Mouse (Mus musculus) activated CD4-positive, CD25-positive, alpha-beta regulatory T cell (primary cell): ENCODE data around the gene Rassf6. TPM values are rescaled to one million over a fixed set of nuclear protein-coding genes. Genes with fewer than 3 reads are reported as not detected.

ENCODE experiments used
- polyA plus RNA-seq, 2 experiments: library from polyadenylated mRNA; unstranded; fragments of 100-300 nt; shearing (Covaris generic); gene quantifications; one replicate each; pipeline ENCODE4 v1.2.1; 2017

The Rassf6 gene
- polyA plus RNA-seq, result 1 to 10 TPM in 1 of 2 experiments, under 1 TPM in 1; 0.91 to 2.0 TPM

DNA sequence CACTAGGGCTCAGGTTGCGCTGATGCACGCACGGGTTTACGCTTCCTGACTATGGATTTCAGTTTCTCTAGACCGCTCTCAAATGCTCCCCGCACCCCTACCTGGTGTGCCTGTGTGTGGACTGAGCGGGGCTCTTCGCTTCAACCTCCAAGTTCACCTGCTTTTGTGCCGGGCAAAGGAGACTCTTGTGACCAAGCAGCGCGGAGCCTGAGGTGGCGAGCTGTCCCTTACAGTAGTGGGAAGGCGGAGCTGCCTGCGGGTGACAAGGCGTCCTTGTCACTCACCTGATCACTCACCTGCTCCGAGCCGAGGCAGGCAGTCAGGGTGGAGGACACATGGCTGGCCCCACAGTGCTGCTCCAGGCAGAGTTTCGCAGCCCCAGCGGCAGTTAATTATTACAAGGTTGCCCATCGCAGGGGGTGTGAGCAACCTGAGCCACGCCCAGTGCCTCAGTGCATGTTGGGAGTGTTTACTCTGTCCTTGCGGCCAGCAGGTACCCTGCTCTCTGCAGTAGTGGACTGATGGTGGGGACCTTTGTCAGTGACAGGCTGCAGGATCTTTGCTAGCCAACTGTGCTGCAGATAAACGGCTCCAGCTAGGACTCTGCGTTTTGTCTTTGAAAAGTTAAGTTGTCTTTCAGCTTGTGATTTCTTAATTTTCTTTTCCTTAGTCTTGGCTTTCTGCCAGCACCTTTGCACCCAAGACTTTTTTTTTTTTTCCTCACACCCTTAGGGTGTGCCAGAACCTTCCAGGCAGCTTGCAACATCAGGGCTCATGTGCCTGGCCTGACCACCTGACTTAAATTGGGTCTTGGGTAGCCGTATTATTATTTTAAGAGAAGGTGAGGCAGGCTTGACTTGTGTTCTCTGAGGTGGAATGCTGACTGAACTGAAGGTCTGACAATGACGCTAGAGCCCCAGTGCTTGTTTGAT, at the start of gene Rassf6:
Gene Rassf6 (minus strand): TSS at position 372 of the 932 bp plus-strand sequence.

DNA sequence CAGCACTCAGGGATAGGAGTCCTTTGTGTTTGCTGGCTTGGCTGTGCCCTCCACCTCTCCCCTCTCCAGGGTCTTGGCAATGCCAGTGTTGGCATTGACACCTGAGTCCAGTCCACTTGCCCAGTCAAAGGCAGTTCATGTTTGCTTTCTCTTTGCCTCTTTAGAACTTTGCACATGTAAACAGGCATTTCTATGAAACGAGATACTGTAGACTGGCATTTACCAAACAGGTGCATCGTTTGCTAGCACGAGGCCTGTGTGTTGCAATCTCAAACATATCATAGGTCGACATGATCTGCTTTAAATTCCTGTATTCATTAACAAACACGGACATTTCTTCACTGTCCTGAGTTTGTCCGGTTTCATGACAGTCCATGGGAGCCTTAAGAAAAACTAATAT, 79.7 kb downstream of the Rassf6 start, which contains the start of gene 5830473C10Rik:
Gene 5830473C10Rik (plus strand): TSS at position 365 of the 400 bp plus-strand sequence.

Other genes starting within 250 kb of the Rassf6 start
- not detected for gene Alb, start 179.8 kb downstream of the Rassf6 start, polyA plus RNA-seq
- 1 to 10 TPM; 3.7 to 5.1 TPM for gene Afp, start 149.9 kb downstream of the Rassf6 start, polyA plus RNA-seq
- gene Afm, start 121.7 kb downstream of the Rassf6 start, polyA plus RNA-seq, result 1 to 10 TPM in 1 of 2 experiments, under 1 TPM in 1; 0.29 to 1.5 TPM
- under 1 TPM in 1 of 2 experiments, not detected in 1; 0.07 TPM for gene 5830473C10Rik, start 79.5 kb downstream of the Rassf6 start, polyA plus RNA-seq
- not detected for gene Cxcl5, start 118.7 kb upstream of the Rassf6 start, polyA plus RNA-seq
- gene Ppbp, start 127.9 kb upstream of the Rassf6 start, polyA plus RNA-seq, result 1 to 10 TPM in 1 of 2 experiments, under 1 TPM in 1; 0.39 to 1.3 TPM
- 1 to 10 TPM in 1 of 2 experiments, not detected in 1; 5.7 TPM for gene Pf4, start 131.8 kb upstream of the Rassf6 start, polyA plus RNA-seq
- gene Cxcl3, start 145.4 kb upstream of the Rassf6 start, polyA plus RNA-seq, result under 1 TPM in 1 of 2 experiments, not detected in 1; 0.57 TPM
- not detected for gene Cxcl15, start 153.9 kb upstream of the Rassf6 start, polyA plus RNA-seq